Mouse (Mus musculus) heart, adult 2 months (tissue): Measurements from ENCODE around the gene Pomp. TPM values are rescaled to one million over a fixed set of nuclear protein-coding genes. Genes with fewer than 3 reads are reported as not detected.
A peak's percentile ranks its signal among the peaks of the same experiment; 100 is the strongest.
"Not testable (repeated sequence)": the region's sequence is repeated elsewhere in the genome, so short reads cannot be mapped to it uniquely, and the experiment has no call there.

Source experiments
- DNase-seq, 2 experiments: peaks; one replicate each; pipeline ENCODE4 v3.0.0; 2021
- H3K27ac ChIP-seq: fragments of 200-600 bp; 2 replicates; pipeline ENCODE4 v1.8.1; 2022
- H3K27me3 ChIP-seq: fragments of 200-500 bp; 2 replicates; pipeline ENCODE4 v1.6.1; 2012; ENCODE audit warnings: mild to moderate bottlenecking, low read length, inconsistent platforms, mixed read lengths; ENCODE audit not compliant: control insufficient read depth, insufficient read depth
- H3K36me3 ChIP-seq: fragments of 200-500 bp; 2 replicates; pipeline ENCODE4 v1.6.1; 2012; ENCODE audit warnings: low read length, inconsistent platforms; ENCODE audit not compliant: control insufficient read depth, insufficient read depth
- H3K4me1 ChIP-seq: fragments of 200-500 bp; 2 replicates; pipeline ENCODE4 v1.6.1; 2011; ENCODE audit warnings: low read length; ENCODE audit not compliant: control insufficient read depth, insufficient read depth
- H3K4me3 ChIP-seq: fragments of 200-600 bp; 2 replicates; pipeline ENCODE4 v1.8.1; 2022
- H3K79me2 ChIP-seq: fragments of 200-500 bp; replicated peaks from 2 replicates; pipeline ENCODE4 v1.6.1; 2012; ENCODE audit warnings: mild to moderate bottlenecking, inconsistent platforms, low read length, moderate library complexity, mixed read lengths; ENCODE audit not compliant: control insufficient read depth, insufficient read depth
- H3K9ac ChIP-seq: fragments of 200-500 bp; 2 replicates; pipeline ENCODE4 v1.6.1; 2012; ENCODE audit warnings: low read depth, mild to moderate bottlenecking, control low read depth, inconsistent platforms, low read length, mixed read lengths
- CTCF ChIP-seq: fragments of 200-600 bp; IDR thresholded peaks from 2 replicates; pipeline ENCODE4 v1.8.1; 2022; ENCODE audit warnings: antibody characterized with exemption, mild to moderate bottlenecking, moderate library complexity
- EP300 ChIP-seq: fragments of 200-500 bp; IDR thresholded peaks from 2 replicates; pipeline ENCODE4 v1.6.1; 2011; ENCODE audit warnings: low read depth, low read length, control low read depth; ENCODE audit not compliant: insufficient read depth
- POLR2A ChIP-seq: fragments of 200-500 bp; IDR thresholded peaks from 2 replicates; pipeline ENCODE4 v1.6.1; 2011; ENCODE audit warnings: mild to moderate bottlenecking, low read depth, low read length, control low read depth; ENCODE audit not compliant: insufficient read depth
- WGBS: fragments of 180-500 bp; shearing (Covaris S2); methylation state at CpG from one replicate; pipeline ENCODE4 v1.1.7; 2018; 5-methylcytosine and 5-hydroxymethylcytosine counted together
- intact Hi-C: fragments of 180-260 bp; cut with DNase I; formaldehyde crosslinking; loops from one replicate; pipeline ENCODE4 v1.15.1; 2025
- polyA plus RNA-seq: library from polyadenylated mRNA; depleted of rRNA; stranded (reverse); fragments of >200 nt; gene quantifications from 2 replicates; pipeline ENCODE4 v1.2.3, GENCODE M21; 2012
- total RNA-seq, 2 experiments: library from RNA; stranded (reverse); gene quantifications; 2 replicates each; pipeline ENCODE4 v1.2.3; 2021

The Pomp gene
- total and polyA plus RNA-seq, 3 experiments = 86.5 to 176 (median 137) TPM

GRCm38 (mm10) chr5:147893766-147894454 lies 33.6 kb downstream of the Pomp start:
- Histone ChIP-seq H3K4me3 (peak overlapping the region; percentile 92), H3K27me3 (no peaks in the 10 kb centered on the region), H3K79me2 (no peaks in the 10 kb centered on the region), H3K36me3 (no peaks in the 10 kb centered on the region), H3K27ac (peak overlapping the region; percentile 87), H3K9ac (peak overlapping the region; percentile 85), H3K4me1 (0 out of 2 replicates have a peak, but pooled peaks cover 1% of the 10 kb centered on the region)
- peak in 1 of 2 experiments; percentile 61 for DNase-seq
- intact Hi-C loops = loop anchor here (10.0 kb wide), 1 partner anchor 51 kb away; no protein-coding TSS in a partner anchor
- 3% methylated on average over 25 of the region's 25 CpGs for WGBS
- TF ChIP-seq POLR2A (no peak), CTCF (no peak), EP300 (no peak)

GRCm38 (mm10) chr5:147894455-147895076 lies 34.3 kb downstream of the Pomp start, which contains the start of gene Slc46a3:
TSS of gene Slc46a3 (minus strand) at chr5:147894815.
- Histone ChIP-seq H3K4me1 (0 out of 2 replicates have a peak, but pooled peaks cover 1% of the 10 kb centered on the region), H3K27ac (peak within 1 kb of the TSS; percentile 87), H3K9ac (peak within 1 kb of the TSS; percentile 85), H3K27me3 (no peaks in the 10 kb centered on the region), H3K79me2 (no peaks in the 10 kb centered on the region), H3K36me3 (no peaks in the 10 kb centered on the region), H3K4me3 (peak within 1 kb of the TSS; percentile 92)
- intact Hi-C loops = loop anchor here (10.0 kb wide), 1 partner anchor 50 kb away; no protein-coding TSS in a partner anchor
- DNase-seq = peak; percentile 96 to 98
- TF ChIP-seq CTCF = peak; percentile 75
- 0 out of 2 replicates have a peak, but pooled peaks have one; percentile 15 for TF ChIP-seq EP300
- peak; percentile 71 for TF ChIP-seq POLR2A
- WGBS = under 1% methylated on average over 47 of the region's 47 CpGs

- 22% methylated on average over 16 of the region's 16 CpGs for WGBS
- H3K36me3 ChIP-seq = no peaks in the 10 kb centered on the region
- H3K27ac ChIP-seq = peak overlapping the region; percentile 67; the same call in 1 of the 2 replicates
- no peaks in the 10 kb centered on the region for H3K79me2 ChIP-seq
- TF ChIP-seq POLR2A (no peak), CTCF (no peak), EP300 (no peak)
- peak overlapping the region; percentile 92 for H3K4me3 ChIP-seq
- intact Hi-C loops = loop anchor here (10.0 kb wide), 1 partner anchor 49 kb away; no protein-coding TSS in a partner anchor
- H3K27me3 ChIP-seq = no peaks in the 10 kb centered on the region
- DNase-seq = peak in 1 of 2 experiments; percentile 38
- 0 out of 2 replicates have a peak, but pooled peaks cover 1% of the 10 kb centered on the region for H3K4me1 ChIP-seq
- H3K9ac ChIP-seq = no peak overlapping the region
Observed at GRCm38 (mm10) chr5:147895436-147896198, 35.4 kb downstream of the Pomp start.

GRCm38 (mm10) chr5:147896501-147896900 lies 36.2 kb downstream of the Pomp start:
- 77% methylated on average over 4 of the region's 4 CpGs for WGBS
- not testable (repeated sequence) for H3K9ac ChIP-seq, DNase-seq, H3K27me3 ChIP-seq, H3K4me3 ChIP-seq, H3K79me2 ChIP-seq, H3K27ac ChIP-seq, H3K4me1 ChIP-seq, H3K36me3 ChIP-seq
- intact Hi-C loops = loop anchor here (10.0 kb wide), 1 partner anchor 48 kb away; no protein-coding TSS in a partner anchor

GRCm38 (mm10) chr5:147898254-147898653 lies 38.0 kb downstream of the Pomp start:
- 63% methylated on average over 2 of the region's 2 CpGs for WGBS
- DNase-seq = no peak
- TF ChIP-seq CTCF (no peak), POLR2A (no peak), EP300 (no peak)
- H3K36me3 ChIP-seq = no peaks in the 10 kb centered on the region
- no peak overlapping the region for H3K4me3 ChIP-seq
- 0 out of 2 replicates have a peak, but pooled peaks cover 1% of the 10 kb centered on the region for H3K4me1 ChIP-seq
- H3K27me3 ChIP-seq = no peaks in the 10 kb centered on the region
- no peak overlapping the region for H3K27ac ChIP-seq
- intact Hi-C loops = loop anchor here (10.0 kb wide), 1 partner anchor 47 kb away; no protein-coding TSS in a partner anchor
- no peaks in the 10 kb centered on the region for H3K79me2 ChIP-seq
- H3K9ac ChIP-seq = no peak overlapping the region
